Mouse (Mus musculus): ENCODE measurements around the gene Six5. TPM values are rescaled to one million over a fixed set of nuclear protein-coding genes. Genes with fewer than 3 reads are reported as not detected.

Six5 gene
- polyA plus RNA-seq, 1 experiment from 2014 or later = 7.4 TPM

- H3K27ac ChIP-seq = no peak overlapping the region
- H3K9me3 ChIP-seq = no peaks in the 10 kb centered on the region
- DNase-seq (ENCODE audit: extremely low spot score, low spot score) = peak; percentile 12
- no peak overlapping the region for H3K4me3 ChIP-seq
- peaks cover 63% of the 10 kb centered on the region for H3K36me3 ChIP-seq (replicated peaks)
- peaks cover 46% of the 10 kb centered on the region for H3K4me1 ChIP-seq
- H3K27me3 ChIP-seq (ENCODE audit: poor library complexity, severe bottlenecking) = no peaks in the 10 kb centered on the region
- WGBS = 88% methylated on average over 3 of the region's 3 CpGs
Observed at GRCm38 (mm10) chr7:19078732-19079131, 15.7 kb upstream of the Six5 start.

- H3K9me3 ChIP-seq = no peaks in the 10 kb centered on the region
- no peak overlapping the region for H3K4me3 ChIP-seq
- H3K27ac ChIP-seq = no peak overlapping the region
- 92% methylated on average over 19 of the region's 19 CpGs for WGBS
- H3K27me3 ChIP-seq (ENCODE audit: poor library complexity, severe bottlenecking) = peaks cover 4% of the 10 kb centered on the region; the same call in 1 of the 2 replicates
- peaks cover 77% of the 10 kb centered on the region for H3K36me3 ChIP-seq (replicated peaks)
- DNase-seq (ENCODE audit: extremely low spot score, low spot score) = no peak
- peaks cover 59% of the 10 kb centered on the region for H3K4me1 ChIP-seq
Observed at GRCm38 (mm10) chr7:19080451-19080950, 13.9 kb upstream of the Six5 start.

GRCm38 (mm10) chr7:19082171-19082570 is 12.2 kb upstream of the Six5 start:
- Histone ChIP-seq H3K27ac (no peak overlapping the region), H3K4me1 (peaks cover 63% of the 10 kb centered on the region), H3K36me3 (replicated peaks) (peaks cover 86% of the 10 kb centered on the region), H3K27me3 (ENCODE audit: poor library complexity, severe bottlenecking) (peaks cover 17% of the 10 kb centered on the region), H3K9me3 (no peaks in the 10 kb centered on the region), H3K4me3 (no peak overlapping the region)
- 86% methylated on average over 4 of the region's 4 CpGs for WGBS
- no peak for DNase-seq (ENCODE audit: extremely low spot score, low spot score)

- Histone ChIP-seq H3K4me3 (0 out of 2 replicates have a peak overlapping the region, but pooled peaks have one; percentile 2), H3K36me3 (replicated peaks) (peaks cover 89% of the 10 kb centered on the region), H3K27me3 (ENCODE audit: poor library complexity, severe bottlenecking) (peaks cover 20% of the 10 kb centered on the region), H3K27ac (no peak overlapping the region), H3K9me3 (no peaks in the 10 kb centered on the region), H3K4me1 (peaks cover 57% of the 10 kb centered on the region)
- WGBS = 65% methylated on average over 6 of the region's 6 CpGs
- DNase-seq (ENCODE audit: extremely low spot score, low spot score) = no peak
Observed at GRCm38 (mm10) chr7:19083096-19083495, 11.3 kb upstream of the Six5 start.

GRCm38 (mm10) chr7:19083701-19084100 is 10.7 kb upstream of the Six5 start, which contains the start of gene Dmpk:
Dmpk (plus strand) TSS chr7:19083849.
- DNase-seq (ENCODE audit: extremely low spot score, low spot score) = no peak
- peaks cover 20% of the 10 kb centered on the region for H3K27me3 ChIP-seq (ENCODE audit: poor library complexity, severe bottlenecking)
- H3K4me1 ChIP-seq = peaks cover 56% of the 10 kb centered on the region
- peak within 1 kb of the TSS; percentile 30; the same call in 1 of the 2 replicates for H3K27ac ChIP-seq
- peaks cover 89% of the 10 kb centered on the region for H3K36me3 ChIP-seq (replicated peaks)
- WGBS = 56% methylated on average over 10 of the region's 10 CpGs
- peak within 1 kb of the TSS; percentile 11; the same call in 1 of the 2 replicates for H3K4me3 ChIP-seq
- no peaks in the 10 kb centered on the region for H3K9me3 ChIP-seq

GRCm38 (mm10) chr7:19084277-19084771 is 10.1 kb upstream of the Six5 start:
- no peak overlapping the region for H3K27ac ChIP-seq
- WGBS = 82% methylated on average over 6 of the region's 6 CpGs
- H3K9me3 ChIP-seq = no peaks in the 10 kb centered on the region
- H3K27me3 ChIP-seq (ENCODE audit: poor library complexity, severe bottlenecking) = peaks cover 20% of the 10 kb centered on the region
- H3K36me3 ChIP-seq (replicated peaks) = peaks cover 89% of the 10 kb centered on the region
- H3K4me1 ChIP-seq = peaks cover 56% of the 10 kb centered on the region
- DNase-seq (ENCODE audit: extremely low spot score, low spot score) = no peak
- H3K4me3 ChIP-seq = peak overlapping the region; percentile 11; the same call in 1 of the 2 replicates

GRCm38 (mm10) chr7:19084921-19085473 is 9.4 kb upstream of the Six5 start:
- 22% methylated on average over 9 of the region's 9 CpGs for WGBS
- Histone ChIP-seq H3K4me1 (peaks cover 56% of the 10 kb centered on the region), H3K36me3 (replicated peaks) (peaks cover 89% of the 10 kb centered on the region), H3K27ac (no peak overlapping the region), H3K27me3 (ENCODE audit: poor library complexity, severe bottlenecking) (peaks cover 23% of the 10 kb centered on the region), H3K4me3 (peak overlapping the region; percentile 31; the same call in 1 of the 2 replicates), H3K9me3 (no peaks in the 10 kb centered on the region)
- DNase-seq (ENCODE audit: extremely low spot score, low spot score) = no peak

GRCm38 (mm10) chr7:19085495-19085894 is 8.9 kb upstream of the Six5 start:
- H3K36me3 ChIP-seq (replicated peaks) = peaks cover 89% of the 10 kb centered on the region
- H3K4me1 ChIP-seq = peaks cover 56% of the 10 kb centered on the region
- H3K27ac ChIP-seq = no peak overlapping the region
- no peak for DNase-seq (ENCODE audit: extremely low spot score, low spot score)
- WGBS = 11% methylated on average over 6 of the region's 6 CpGs
- H3K4me3 ChIP-seq = peak overlapping the region; percentile 31
- peaks cover 28% of the 10 kb centered on the region for H3K27me3 ChIP-seq (ENCODE audit: poor library complexity, severe bottlenecking)
- no peaks in the 10 kb centered on the region for H3K9me3 ChIP-seq

GRCm38 (mm10) chr7:19086042-19086441 is 8.4 kb upstream of the Six5 start:
- Histone ChIP-seq H3K4me3 (peak overlapping the region; percentile 31; the same call in 1 of the 2 replicates), H3K27me3 (ENCODE audit: poor library complexity, severe bottlenecking) (peaks cover 33% of the 10 kb centered on the region), H3K9me3 (no peaks in the 10 kb centered on the region), H3K36me3 (replicated peaks) (peaks cover 89% of the 10 kb centered on the region), H3K4me1 (peaks cover 57% of the 10 kb centered on the region), H3K27ac (no peak overlapping the region)
- WGBS = 10% methylated on average over 14 of the region's 14 CpGs
- DNase-seq (ENCODE audit: extremely low spot score, low spot score) = peak; percentile 49

GRCm38 (mm10) chr7:19086760-19087159 is 7.6 kb upstream of the Six5 start:
- no peak overlapping the region for H3K27ac ChIP-seq
- H3K27me3 ChIP-seq (ENCODE audit: poor library complexity, severe bottlenecking) = peaks cover 41% of the 10 kb centered on the region
- peaks cover 89% of the 10 kb centered on the region for H3K36me3 ChIP-seq (replicated peaks)
- WGBS = 58% methylated on average over 18 of the region's 18 CpGs
- no peaks in the 10 kb centered on the region for H3K9me3 ChIP-seq
- no peak for DNase-seq (ENCODE audit: extremely low spot score, low spot score)
- peak overlapping the region; percentile 31; the same call in 1 of the 2 replicates for H3K4me3 ChIP-seq
- peaks cover 61% of the 10 kb centered on the region for H3K4me1 ChIP-seq

GRCm38 (mm10) chr7:19088813-19089212 is 5.6 kb upstream of the Six5 start:
- DNase-seq (ENCODE audit: extremely low spot score, low spot score) = peak; percentile 66
- H3K9me3 ChIP-seq = no peaks in the 10 kb centered on the region
- WGBS = 48% methylated on average over 10 of the region's 10 CpGs
- peaks cover 72% of the 10 kb centered on the region for H3K36me3 ChIP-seq (replicated peaks)
- peaks cover 48% of the 10 kb centered on the region for H3K27me3 ChIP-seq (ENCODE audit: poor library complexity, severe bottlenecking)
- H3K27ac ChIP-seq = no peak overlapping the region
- peaks cover 60% of the 10 kb centered on the region for H3K4me1 ChIP-seq
- no peak overlapping the region for H3K4me3 ChIP-seq

- Histone ChIP-seq H3K4me1 (peaks cover 57% of the 10 kb centered on the region), H3K36me3 (replicated peaks) (peaks cover 58% of the 10 kb centered on the region), H3K27ac (peak overlapping the region; percentile 97), H3K9me3 (no peaks in the 10 kb centered on the region), H3K27me3 (ENCODE audit: poor library complexity, severe bottlenecking) (peaks cover 33% of the 10 kb centered on the region), H3K4me3 (peak overlapping the region; percentile 87)
- no peak for DNase-seq (ENCODE audit: extremely low spot score, low spot score)
- 20% methylated on average over 17 of the region's 17 CpGs for WGBS
Observed at GRCm38 (mm10) chr7:19091913-19092312, 2.5 kb upstream of the Six5 start.
